Mouse (Mus musculus) stomach, postnatal 0 days (tissue): Measurements from ENCODE around the gene Pde1b.

ENCODE experiments used
- CTCF ChIP-seq: IDR thresholded peaks from 2 replicates; pipeline ENCODE4 v1.5.1; 2016; ENCODE audit warnings: antibody characterized with exemption, low read depth, mild to moderate bottlenecking, moderate library complexity
- EP300 ChIP-seq: optimal IDR thresholded peaks from 2 replicates; pipeline ENCODE3; 2016; ENCODE audit warnings: antibody characterized with exemption

GRCm38 (mm10) chr15:103453551-103454218 is 49.1 kb upstream of the Pde1b start, which contains the start of gene Nckap1l:
- TF ChIP-seq CTCF (no peak), EP300 (no peak)
